Mouse (Mus musculus) frontal cortex, postnatal 36 days (tissue): ENCODE measurements around the gene Sf3b1.
"Not testable (repeated sequence)": the region's sequence is repeated elsewhere in the genome, so short reads cannot be mapped to it uniquely, and the experiment has no call there.

Experiments used
- DNase-seq, 2 experiments: peaks; one replicate each; pipeline ENCODE4 v3.0.0; 2022; ENCODE audit warnings: low spot score in 2 of 2

Sf3b1 gene

DNA sequence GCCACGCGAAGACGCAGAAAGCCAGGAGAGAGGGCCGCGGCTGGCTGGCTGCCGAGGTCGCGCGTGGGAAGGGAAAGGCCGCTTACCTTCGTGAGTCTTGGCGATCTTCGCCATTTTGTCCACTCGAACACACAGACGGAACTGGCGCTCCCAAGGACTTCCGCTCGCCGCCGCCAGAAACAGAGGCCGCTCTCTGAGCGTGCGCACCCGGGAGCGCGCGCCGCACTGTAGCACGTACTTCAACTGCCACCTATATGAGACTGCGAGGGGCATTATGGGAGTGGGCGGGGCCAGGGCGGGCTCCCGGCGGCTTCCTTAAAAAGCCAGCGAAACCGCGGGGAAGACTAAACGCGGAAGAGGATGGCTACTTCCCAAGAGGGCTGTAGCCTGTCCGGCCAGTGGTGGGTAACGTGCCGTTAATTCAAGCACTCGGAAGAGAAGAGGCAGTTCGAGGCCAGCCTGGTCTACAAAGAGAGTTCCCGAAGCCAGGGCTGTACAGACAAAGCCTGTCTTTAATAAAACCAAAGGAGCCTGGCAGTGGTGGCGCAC, at the start of gene Sf3b1:
Gene Sf3b1, minus strand, starts transcription at position 229 of the 549 bp plus-strand sequence.
- peak; percentile 94 to 97 for DNase-seq

DNA sequence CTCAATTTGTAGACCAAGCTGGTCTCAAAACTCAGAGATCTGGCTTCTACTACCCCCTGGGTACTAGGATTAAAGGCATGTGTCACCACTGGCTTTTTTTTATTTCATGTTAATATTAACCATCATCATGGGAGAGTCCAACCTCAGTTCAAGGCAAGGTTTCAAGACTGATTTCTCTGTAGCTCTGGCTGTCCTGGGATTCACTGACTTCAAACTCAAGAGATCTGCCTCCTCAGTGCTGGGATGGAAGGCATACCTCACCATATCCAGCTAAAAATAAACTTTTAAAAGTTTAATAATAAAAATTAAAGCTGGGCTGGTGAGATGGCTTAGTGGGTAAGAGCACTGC, 49.1 kb upstream of the Sf3b1 start:
- no peak for DNase-seq

DNA sequence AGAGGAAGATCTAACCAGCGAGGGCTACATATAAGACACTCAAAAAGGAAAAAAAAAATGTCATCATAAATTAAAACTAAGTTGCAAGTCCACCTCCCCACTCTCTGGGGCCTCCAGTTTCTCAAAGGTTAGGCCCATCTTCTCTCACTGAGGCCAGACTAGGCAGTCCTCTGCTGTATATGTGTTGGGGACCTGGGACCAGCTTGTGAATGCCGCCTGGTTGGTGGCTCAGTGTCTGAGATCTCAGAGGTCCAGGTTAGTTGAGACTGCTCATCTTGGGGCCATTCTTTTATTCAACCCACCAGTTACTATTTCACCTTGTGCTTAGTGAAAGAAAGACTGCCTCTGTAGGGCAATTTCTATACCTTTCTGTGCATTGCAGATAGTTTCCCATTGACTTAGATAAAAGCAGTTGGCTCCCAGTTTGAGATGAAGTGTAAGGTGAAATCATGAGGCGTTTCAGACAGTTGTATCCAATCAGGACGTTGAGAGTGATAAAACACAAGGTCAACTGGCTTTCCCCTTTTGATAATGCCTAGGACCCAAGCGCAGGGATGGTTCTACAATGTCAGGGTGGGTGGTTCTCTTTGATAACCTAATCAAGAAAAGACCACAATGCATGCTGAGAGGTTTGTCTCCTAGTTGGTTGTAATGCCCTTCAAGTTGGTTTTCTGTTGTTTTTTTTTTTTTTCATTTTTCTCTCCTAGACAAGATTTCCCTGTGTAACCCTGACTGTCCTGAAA, 48.5 kb upstream of the Sf3b1 start:
- no peak for DNase-seq

DNA sequence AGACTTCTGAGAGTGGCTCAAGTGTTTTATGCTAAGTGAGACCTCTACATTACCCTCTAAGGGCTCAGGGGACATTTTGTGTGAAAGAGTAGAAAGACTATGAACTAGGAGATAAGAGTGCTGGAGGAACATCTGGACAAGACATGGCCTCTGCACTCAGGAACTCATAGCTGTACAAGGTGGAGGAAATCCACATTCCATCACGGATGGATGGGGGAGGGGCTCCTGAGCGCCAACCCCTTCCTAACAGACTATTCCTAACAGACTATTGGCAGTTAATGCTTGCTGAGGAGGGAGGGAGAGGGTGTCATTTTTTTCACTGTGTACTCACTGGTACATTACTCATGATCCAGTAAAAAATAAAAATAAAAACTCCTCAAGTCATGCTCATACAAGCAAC, 47.5 kb upstream of the Sf3b1 start:
- DNase-seq, result no peak

DNA sequence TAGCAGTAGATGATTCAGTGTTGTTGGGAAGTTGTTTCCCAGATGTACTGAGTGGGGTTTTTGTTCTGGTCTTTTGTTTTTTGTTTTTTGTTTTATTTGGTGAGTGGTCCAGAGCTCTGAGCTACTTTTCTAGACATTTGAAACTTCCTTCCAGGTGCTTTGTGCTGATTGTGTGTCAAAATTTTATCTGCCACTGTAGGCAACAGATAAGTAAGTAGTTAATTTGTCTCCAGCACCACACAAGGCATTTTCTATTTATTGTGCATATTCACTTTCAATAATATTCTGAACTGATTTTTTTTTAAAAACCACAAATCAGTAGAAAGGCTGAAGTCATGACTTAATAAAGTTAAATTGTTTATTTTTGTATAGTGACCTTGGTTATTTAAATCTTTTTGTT, 45.0 kb upstream of the Sf3b1 start:
- DNase-seq, result not testable (repeated sequence)

DNA sequence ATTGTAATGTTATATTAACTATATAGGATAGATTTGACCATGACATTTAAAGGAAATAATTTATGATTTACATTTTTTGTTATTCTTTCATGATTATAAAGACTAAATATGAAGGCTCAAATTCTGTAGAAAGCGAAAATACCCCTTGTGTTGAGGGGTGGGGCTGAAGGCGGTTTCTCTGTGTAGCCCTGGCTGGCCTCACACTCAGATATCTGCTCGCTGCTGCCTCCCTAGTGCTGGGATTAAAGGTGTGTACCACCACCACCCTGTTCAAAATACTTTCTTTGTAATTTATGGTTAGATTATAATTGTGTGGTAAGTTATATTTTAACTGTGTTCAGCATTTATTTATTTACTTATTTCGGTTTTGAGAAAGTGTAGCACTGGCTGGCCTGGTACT, 34.5 kb upstream of the Sf3b1 start:
- no peak for DNase-seq

DNA sequence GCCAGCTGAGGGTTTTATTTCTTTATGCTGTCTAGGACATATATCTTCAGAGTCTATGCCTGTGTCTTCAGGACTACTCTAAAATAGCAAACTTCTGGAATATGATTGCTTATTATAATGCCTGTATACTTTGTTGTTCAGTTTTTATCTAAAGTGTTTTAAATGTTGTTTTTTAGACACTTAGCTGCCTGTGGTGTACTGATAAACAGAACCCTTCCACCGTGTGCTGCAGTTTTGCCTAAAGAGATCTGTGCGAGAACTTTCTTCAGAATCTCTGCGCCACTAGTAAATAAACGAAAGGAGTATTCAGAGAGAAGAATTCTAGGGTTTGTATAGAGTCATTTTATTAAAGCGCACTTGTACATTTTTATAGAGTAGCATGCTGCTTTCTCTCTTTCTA, 33.8 kb upstream of the Sf3b1 start:
- no peak for DNase-seq

DNA sequence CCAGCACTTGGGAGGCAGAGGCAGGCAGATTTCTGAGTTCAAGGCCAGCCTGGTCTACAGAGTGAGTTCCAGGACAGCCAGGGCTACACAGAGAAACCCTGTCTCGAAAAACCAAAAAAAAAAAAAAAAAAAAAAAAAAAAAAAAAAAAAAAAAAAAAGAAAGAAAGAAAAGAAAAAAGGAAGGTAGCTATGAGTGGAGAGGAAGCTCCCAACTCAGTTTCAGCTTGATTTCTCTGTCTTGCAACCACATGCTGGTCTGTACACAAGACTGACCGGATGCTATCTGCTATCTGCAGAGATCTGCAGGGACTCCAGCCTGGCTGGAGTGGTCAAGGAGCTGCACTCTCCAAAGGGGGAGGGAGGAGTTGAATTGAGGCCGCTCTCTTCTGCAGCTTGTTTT, 31.1 kb upstream of the Sf3b1 start:
- not testable (repeated sequence) for DNase-seq

DNA sequence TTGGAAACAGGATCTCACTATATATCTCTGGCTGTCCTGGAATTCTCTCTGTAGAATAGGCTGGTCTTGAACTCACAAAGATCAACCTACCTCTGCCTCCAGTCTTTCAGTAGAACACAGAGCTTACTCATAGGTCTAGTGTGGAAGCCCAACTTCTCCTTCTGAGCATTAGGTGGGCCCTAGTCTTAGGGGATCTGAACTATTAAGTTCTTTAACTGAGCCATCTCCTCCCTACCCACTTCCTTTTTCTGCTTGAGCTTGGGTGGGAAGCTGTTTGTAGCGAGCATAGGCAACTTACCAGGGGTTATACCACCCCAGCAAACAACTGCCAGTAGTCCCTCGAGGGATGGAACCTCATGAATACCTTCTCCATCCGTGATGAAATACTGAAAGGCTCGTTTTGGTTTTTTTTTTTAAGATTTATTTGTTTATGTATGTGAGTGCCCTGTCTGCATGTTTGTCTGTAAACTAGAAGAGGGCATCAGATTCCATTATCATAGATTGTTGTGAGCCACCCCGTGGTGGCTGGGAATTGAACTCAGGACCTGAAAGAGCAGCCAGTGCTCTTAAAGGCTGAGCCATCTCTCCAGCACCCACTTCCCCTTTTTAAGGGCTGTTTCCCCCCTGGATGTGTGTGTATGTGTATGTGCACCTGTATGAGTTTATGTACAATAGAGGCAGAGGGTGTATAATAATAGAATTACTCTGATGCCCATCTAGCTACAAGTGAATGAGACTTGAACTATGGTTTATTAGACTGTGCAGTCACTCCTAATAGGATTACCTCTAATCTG, 28.2 kb upstream of the Sf3b1 start:
- no peak for DNase-seq

DNA sequence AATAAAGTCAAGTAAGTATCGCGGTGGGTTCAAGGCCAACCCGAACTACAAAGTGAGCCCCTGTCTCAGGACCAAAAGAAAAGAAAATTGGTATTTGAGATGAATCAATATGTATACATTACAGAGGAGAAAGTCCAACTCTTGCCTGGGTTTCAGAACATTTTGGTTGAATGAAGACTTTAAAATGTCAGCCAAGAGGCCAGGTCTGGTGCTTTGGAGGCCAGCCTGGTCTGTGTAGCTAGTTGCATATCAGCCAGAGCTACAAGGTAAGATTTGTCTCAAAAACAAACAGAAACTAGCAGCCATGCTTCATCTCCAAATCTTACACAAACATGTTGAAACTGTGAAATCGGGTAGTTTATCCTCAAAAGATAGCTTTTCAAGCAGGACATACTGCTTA, 26.3 kb upstream of the Sf3b1 start:
- DNase-seq, result no peak

DNA sequence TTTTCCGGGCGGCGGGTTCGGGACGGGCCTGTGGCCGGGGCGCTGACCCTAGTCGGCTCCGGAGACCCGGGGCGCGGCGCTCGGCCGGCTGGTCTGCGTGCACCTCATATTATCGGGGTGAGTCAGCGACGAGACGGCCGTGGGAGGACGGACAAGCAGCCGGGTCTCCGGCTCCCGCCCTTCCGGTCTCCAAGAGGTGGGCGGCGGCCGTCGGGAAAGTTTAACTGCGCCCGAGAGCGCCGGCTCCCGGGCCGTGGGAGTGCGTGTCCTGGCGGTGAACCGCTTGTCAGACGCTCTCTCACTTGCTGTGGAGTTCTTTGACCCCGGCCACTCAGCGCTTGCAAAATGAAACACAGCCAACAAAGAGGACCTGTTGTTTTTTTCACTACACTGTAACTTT, 25.7 kb upstream of the Sf3b1 start:
- DNase-seq, result no peak

DNA sequence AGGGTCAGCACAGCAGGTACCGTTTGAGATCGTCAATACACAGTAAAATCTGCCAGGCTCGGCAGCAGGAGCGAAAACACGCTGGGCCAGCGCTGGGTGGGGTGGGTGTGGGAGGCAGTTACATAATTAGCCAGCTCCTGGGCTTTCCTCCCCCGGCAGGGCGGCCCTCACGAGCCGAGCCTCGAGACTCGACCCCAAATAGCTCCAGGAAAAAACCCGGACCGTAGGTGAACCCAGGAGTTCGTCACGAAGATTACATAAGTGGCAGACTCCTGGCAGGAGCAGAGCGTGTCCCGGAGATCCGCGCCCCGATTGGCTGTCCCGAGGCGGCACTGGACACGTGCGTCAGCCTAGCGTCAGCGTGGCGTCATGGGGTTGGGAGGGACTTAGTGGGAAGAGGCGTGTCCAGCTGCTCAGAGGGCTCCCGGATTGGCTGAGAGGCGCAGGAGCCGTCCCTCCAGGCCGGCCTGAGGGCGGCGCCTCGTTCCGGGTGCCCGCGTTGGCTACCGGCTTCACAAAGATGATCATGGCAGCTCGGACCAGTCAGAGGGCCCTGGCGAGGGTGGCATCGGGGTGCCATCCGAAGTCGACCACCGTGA, 25.2 kb upstream of the Sf3b1 start, which contains the start of gene Coq10b:
Gene Coq10b, plus strand, starts transcription at position 416 of the 599 bp plus-strand sequence.
- DNase-seq, result peak; percentile 99 to 100

DNA sequence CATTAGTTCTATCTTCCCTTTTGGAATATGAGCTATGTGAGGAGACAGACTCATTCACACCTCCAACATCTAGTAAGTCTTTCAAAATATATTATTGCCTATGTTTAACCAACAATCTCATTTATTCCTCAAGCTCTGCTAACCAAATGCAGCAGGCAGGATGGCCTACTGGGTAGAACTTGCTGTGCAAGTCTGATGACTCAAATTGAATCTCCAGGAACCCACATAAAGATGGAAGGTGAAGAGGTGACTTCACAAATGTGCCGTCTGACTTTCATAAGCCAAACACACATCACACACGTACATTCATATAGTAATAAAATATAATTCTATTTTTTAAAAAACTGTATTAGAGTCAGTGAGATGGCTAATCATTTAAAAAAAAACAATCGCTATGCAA, 24.4 kb upstream of the Sf3b1 start:
- no peak for DNase-seq

DNA sequence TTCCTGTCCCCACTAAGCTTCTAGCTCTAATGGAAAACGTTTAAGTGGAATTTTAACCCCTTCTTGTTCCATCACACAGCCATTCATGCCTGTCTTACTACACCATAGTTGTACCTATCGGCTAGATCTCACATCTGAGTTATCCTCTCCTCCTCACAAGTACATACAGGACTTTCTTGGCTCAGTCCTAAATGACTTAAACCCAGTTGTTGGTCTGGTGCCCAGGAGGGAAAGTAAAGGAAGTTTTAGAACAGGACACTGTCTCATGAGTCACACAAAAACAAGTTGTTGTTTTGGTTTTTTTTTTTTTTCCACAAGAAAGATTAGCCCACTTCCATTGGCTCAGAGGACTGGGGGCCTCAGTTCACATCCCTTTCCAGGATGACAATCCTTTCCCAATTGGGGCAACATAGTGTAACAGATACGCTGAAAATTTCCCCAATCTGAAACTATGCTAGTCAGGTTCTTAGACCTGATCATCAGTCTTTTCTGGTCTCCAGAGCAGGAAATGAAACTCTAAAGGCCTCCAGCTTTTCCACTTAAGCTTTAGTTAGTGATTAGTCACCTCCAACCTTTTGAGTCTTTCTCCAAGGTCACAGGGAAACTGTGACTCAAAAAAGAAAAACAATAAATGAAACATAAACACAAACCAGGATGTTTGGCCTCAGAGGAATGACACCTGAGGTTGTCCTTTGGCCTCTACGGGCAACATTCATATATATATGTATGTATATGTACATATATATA, 21.7 kb upstream of the Sf3b1 start:
- no peak for DNase-seq

DNA sequence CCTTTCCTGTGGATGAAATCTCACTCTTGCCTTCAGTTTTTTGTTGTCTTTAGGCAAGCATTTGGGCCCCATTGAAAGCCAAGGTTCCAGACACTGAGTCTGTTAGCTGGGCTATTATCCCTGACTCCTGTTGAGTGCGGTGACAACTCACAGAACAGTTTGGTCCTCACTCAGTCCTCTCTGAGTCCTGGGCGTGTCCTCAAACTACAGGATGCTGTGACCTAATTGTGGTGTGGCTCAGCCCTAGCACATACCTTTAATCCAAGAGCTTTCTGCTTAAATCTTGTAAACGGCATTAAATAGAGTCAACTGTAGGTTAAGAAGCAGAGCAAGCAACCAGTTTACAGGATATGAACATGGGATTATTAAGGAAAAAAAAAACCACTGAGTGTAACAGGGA, 15.9 kb upstream of the Sf3b1 start:
- DNase-seq, result no peak

DNA sequence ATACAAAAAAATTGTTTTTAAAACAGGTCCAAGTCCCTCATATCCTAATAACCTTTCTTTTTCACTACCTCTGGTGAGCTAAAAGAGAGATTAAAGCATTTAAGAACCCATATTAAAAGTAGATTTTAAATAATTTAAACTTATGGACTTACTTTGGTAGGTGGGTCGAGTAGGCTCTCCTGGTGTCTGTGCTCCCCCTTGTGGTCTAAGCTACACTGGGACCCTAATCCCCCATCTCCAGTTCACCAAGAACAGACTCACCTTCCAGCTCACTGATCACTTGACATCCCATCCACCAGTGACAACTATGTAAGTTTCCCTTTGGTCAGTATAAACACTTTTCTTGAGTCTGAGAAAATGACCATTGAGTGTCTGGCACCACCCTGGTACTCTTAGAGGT, 15.0 kb upstream of the Sf3b1 start:
- no peak for DNase-seq

DNA sequence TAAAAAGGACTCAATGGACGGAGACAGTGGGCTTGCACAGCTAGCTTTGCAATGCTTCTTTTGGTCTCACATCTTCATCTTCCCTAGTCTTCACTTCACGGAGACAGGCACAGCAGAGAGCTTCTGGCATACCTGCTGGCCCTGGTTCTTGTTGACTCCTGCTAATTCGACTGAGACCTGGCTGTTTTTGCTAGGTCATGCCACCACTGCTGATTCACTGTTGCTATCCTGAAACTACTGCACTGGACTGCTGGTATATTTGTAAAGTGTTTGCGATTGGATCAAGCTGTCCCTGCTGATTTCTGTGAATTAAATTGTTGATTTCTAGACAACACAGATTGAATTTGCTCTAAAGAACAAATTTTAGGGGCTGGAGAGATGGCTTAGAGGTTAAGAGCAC, 14.4 kb upstream of the Sf3b1 start:
- DNase-seq, result no peak

DNA sequence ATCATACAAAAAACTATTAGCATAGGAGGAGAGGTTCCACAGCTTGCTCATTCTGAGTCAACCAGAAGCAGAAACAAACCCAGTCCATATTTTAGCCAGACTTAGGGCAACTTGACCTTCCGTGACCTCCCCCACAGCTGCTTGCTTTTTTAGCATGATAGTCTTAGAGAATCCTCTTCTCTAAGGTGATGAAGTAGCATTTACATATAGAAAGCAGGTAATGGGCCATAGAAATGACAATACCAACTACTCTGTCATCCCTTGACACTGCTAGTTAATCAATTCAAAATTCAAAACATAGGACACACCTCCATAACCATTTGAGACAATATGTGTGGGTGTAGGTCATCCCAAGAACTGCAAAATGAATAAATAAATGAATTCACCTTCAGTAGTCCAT, 12.7 kb upstream of the Sf3b1 start:
- no peak for DNase-seq

DNA sequence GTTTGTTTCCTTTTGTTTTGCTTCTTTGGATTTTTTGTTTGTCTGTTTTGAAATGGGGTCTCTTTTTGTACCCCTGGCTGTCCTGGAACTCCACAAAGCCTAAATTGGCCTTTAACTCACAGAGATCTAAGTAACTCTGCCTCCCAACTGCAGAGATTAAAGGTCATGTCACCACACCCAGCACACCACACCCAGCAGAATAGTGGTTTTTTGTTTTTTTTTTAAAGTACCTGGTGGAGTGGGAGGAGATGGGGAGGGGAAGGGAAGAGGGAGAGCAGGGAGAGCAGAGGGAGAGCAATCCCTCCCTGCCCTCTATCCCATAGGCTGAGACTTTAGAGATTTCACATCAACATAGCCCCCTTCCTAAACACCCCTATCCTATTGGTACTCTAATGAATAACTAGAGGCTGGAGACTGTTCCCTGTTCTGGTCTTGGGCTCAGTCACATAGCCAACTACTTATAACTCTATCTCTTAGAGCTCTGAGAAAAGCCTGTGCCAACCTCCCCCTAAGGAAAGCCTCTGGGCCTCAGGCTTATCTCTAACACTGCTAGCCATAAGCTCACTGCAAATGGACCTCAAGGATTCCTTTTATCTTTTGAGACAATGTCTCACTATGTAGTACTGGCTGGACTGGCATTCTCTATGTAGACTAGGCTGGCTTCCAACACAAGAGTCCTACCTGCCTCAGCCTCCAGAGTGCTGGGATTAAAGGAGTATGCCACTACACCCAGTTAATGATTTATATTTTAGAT, 3.9 kb upstream of the Sf3b1 start:
- no peak for DNase-seq

DNA sequence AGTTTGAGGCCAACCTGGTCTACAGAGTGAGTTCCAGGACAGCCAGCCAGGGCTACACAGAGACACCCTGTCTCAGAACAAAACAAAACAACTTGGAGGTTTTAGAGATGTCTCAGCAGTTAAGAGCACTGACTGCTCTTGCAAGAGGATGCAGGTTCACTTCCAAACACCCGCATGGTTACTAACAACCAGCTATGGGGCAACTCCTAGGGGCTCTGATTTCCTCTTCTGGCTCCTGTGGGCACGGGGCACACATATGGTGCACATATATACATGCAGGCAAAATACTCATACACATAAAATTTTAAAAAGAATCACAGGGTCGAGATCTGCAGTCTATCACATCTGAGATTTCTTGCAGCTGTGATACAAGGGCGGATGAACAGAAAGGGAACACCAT, 2.2 kb upstream of the Sf3b1 start:
- DNase-seq, result no peak
